Mouse (Mus musculus) MEL (cell line): ENCODE measurements around the gene Yipf4. TPM values are rescaled to one million over a fixed set of nuclear protein-coding genes. Genes with fewer than 3 reads are reported as not detected.

Source experiments
- DNase-seq: peaks from one replicate; pipeline ENCODE4 v3.0.0; 2011; ENCODE audit warnings: low read depth, low spot score
- H3K27ac ChIP-seq: 2 replicates; pipeline ENCODE4 v1.5.1; 2012; ENCODE audit warnings: low read depth, mild to moderate bottlenecking, control low read depth, low read length, moderate library complexity; ENCODE audit not compliant: control insufficient read depth
- H3K27me3 ChIP-seq, 2 experiments: fragments of 150-350 bp in 1 of 2; sonication (generic) in 1 of 2; 2 replicates each; pipeline ENCODE4 v1.6.1; 2012; ENCODE audit warnings: low read length in 2 of 2, mild to moderate bottlenecking in 2 of 2, improper control_type of control experiment in 1 of 2, moderate library complexity in 1 of 2; ENCODE audit not compliant: insufficient read depth in 2 of 2, control insufficient read depth in 1 of 2
- H3K36me3 ChIP-seq, 2 experiments: 2 replicates each; pipeline ENCODE4 v1.6.1; 2012 to 2014; ENCODE audit warnings: low read length in 2 of 2, improper control_type of control experiment in 1 of 2, inconsistent platforms in 1 of 2, mild to moderate bottlenecking in 1 of 2; ENCODE audit not compliant: insufficient read depth in 2 of 2, control insufficient read depth in 1 of 2
- H3K4me1 ChIP-seq, 2 experiments: fragments of 150-350 bp in 1 of 2; sonication (generic) in 1 of 2; 2 replicates each; pipeline ENCODE4 v1.6.1; 2012; ENCODE audit warnings: low read length in 2 of 2, improper control_type of control experiment in 1 of 2, mild to moderate bottlenecking in 1 of 2; ENCODE audit not compliant: insufficient read depth in 2 of 2, control insufficient read depth in 1 of 2
- H3K4me3 ChIP-seq, 2 experiments: fragments of 150-350 bp in 1 of 2; sonication (generic) in 1 of 2; 2 replicates each; pipeline ENCODE4 v1.5.1; 2012; ENCODE audit warnings: low read depth in 2 of 2, low read length in 2 of 2, mild to moderate bottlenecking in 2 of 2, moderate library complexity in 2 of 2, control low read depth in 1 of 2, improper control_type of control experiment in 1 of 2; ENCODE audit not compliant: control insufficient read depth in 1 of 2, insufficient read depth in 1 of 2
- H3K79me2 ChIP-seq: 2 replicates; pipeline ENCODE4 v1.6.1; 2012; ENCODE audit warnings: mild to moderate bottlenecking, low read length, moderate library complexity; ENCODE audit not compliant: control insufficient read depth, poor library complexity, insufficient read depth
- H3K9ac ChIP-seq: 2 replicates; pipeline ENCODE4 v1.6.1; 2012; ENCODE audit warnings: low read depth, mild to moderate bottlenecking, control low read depth, low read length, moderate library complexity; ENCODE audit not compliant: control insufficient read depth, poor library complexity, severe bottlenecking
- H3K9me3 ChIP-seq: fragments of 150-350 bp; sonication (generic); replicated peaks from 2 replicates; pipeline ENCODE4 v1.6.1; 2012; ENCODE audit warnings: mild to moderate bottlenecking, low read length, improper control_type of control experiment, moderate library complexity; ENCODE audit not compliant: insufficient read depth
- BHLHE40 ChIP-seq: IDR thresholded peaks from 2 replicates; pipeline ENCODE4 v1.6.1; 2012; ENCODE audit warnings: low read depth, mild to moderate bottlenecking, inconsistent platforms, low read length, improper control_type of control experiment, borderline replicate concordance
- EP300 ChIP-seq, 2 experiments: IDR thresholded peaks; 2 replicates each; pipeline ENCODE4 v1.6.1; 2011; ENCODE audit warnings: improper control_type of control experiment in 2 of 2, low read length in 2 of 2, low read depth in 1 of 2, mild to moderate bottlenecking in 1 of 2
- ETS1 ChIP-seq: IDR thresholded peaks from 2 replicates; pipeline ENCODE4 v1.6.1; 2012; ENCODE audit warnings: low read depth, mild to moderate bottlenecking, inconsistent platforms, low read length, improper control_type of control experiment, moderate library complexity
- GABPA ChIP-seq: IDR thresholded peaks from 2 replicates; pipeline ENCODE4 v1.6.1; 2012; ENCODE audit warnings: low read depth, mild to moderate bottlenecking, inconsistent platforms, low read length, improper control_type of control experiment, moderate library complexity
- GATA1 ChIP-seq: IDR thresholded peaks from 2 replicates; pipeline ENCODE4 v1.6.1; 2011; ENCODE audit warnings: low read depth, low read length, improper control_type of control experiment
- KAT2A ChIP-seq: conservative IDR thresholded peaks from 2 replicates; pipeline ENCODE4 v1.6.1; 2012; ENCODE audit warnings: low read depth, low read length, improper control_type of control experiment, inconsistent platforms
- NELFE ChIP-seq: IDR thresholded peaks from 2 replicates; pipeline ENCODE4 v1.6.1; 2011; ENCODE audit warnings: low read depth, low read length, improper control_type of control experiment
- SIN3A ChIP-seq: IDR thresholded peaks from 2 replicates; pipeline ENCODE4 v1.6.1; 2012; ENCODE audit warnings: low read length, improper control_type of control experiment, inconsistent platforms
- TAL1 ChIP-seq: IDR thresholded peaks from 2 replicates; pipeline ENCODE4 v1.6.1; 2012; ENCODE audit warnings: mild to moderate bottlenecking, inconsistent platforms, low read length, moderate library complexity, mixed read lengths
- TBP ChIP-seq: IDR thresholded peaks from 2 replicates; pipeline ENCODE4 v1.8.0; 2011; ENCODE audit warnings: low read depth, low read length, improper control_type of control experiment
- TCF12 ChIP-seq: IDR thresholded peaks from 2 replicates; pipeline ENCODE4 v1.6.1; 2014; ENCODE audit warnings: low read depth, mild to moderate bottlenecking, inconsistent platforms, low read length, improper control_type of control experiment, moderate library complexity
- UBTF ChIP-seq: IDR thresholded peaks from 2 replicates; pipeline ENCODE4 v1.6.1; 2012; ENCODE audit warnings: low read depth, mild to moderate bottlenecking, inconsistent platforms, low read length, improper control_type of control experiment, moderate library complexity, borderline replicate concordance; ENCODE audit not compliant: insufficient read depth
- ZMIZ1 ChIP-seq: IDR thresholded peaks from 2 replicates; pipeline ENCODE4 v1.6.1; 2012; ENCODE audit warnings: low read depth, mild to moderate bottlenecking, inconsistent platforms, low read length, improper control_type of control experiment, moderate library complexity
- polyA plus RNA-seq, 2 experiments: library from polyadenylated mRNA; stranded (reverse) in 1 of 2; unstranded in 1 of 2; fragments of >175 nt in 1 of 2; fragments of >200 nt in 1 of 2; gene quantifications; 2 replicates each; pipeline versions ENCODE4 v1.2.1 to v1.2.4; 2012; ENCODE audit warnings: low replicate concordance in 2 of 2, low read depth in 1 of 2; ENCODE audit not compliant: insufficient read length in 2 of 2, insufficient read depth in 1 of 2, missing spikeins in 1 of 2
- total RNA-seq: library from RNA; depleted of rRNA; stranded (reverse); fragments of 300-350 nt; gene quantifications from 2 replicates; pipeline ENCODE4 v1.2.3, GENCODE M21; 2012

The Yipf4 gene
- total and polyA plus RNA-seq, 3 experiments: 24.3 to 31.7 TPM; not detected in 1

DNA sequence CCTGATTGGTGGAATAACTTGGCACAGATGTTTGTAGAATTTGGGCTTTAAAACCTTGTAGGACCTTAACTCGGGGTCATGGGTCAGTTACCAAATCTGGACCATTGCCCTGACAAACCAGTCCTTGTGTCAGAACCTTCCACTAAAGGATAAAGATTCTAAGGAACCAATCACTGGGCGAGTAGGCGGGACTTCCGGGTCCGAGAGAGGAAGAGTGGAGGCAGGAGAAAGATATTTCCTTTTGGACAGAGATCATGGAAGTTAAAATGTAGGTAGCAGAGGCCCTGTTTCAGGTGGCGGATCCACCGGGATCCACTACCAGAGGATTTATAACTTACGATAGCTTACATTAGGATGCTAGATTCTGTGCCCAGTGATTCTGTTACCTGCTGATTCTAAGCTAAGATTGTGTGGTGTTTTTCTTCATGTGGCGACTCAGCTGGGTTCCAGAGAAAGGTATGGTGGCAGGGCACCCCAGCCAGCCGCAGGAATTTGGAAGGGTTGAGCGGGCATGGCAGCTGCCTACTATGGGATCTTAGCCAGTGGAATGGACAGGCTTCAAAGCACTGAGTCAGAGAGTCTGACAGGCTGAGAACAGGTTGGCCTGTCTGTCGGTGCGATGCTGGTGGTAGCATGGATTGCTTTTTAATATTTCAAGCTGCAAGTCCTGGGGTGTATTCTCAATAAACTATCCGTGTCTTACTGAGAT, 8.8 kb upstream of the Yipf4 start:
- Histone ChIP-seq H3K9ac (no peak overlapping the region), H3K4me1 (no peaks in the 10 kb centered on the region; a peak in 1 of 4 replicates), H3K4me3 (no peak overlapping the region), H3K27ac (no peak overlapping the region), H3K9me3 (no peaks in the 10 kb centered on the region), H3K27me3 (peaks cover 0 to 7% of the 10 kb centered on the region in 2 experiments; a peak in 3 of 4 replicates), H3K79me2 (no peaks in the 10 kb centered on the region), H3K36me3 (no peaks in the 10 kb centered on the region)
- no peak for DNase-seq
- TF ChIP-seq EP300 (IDR thresholded peaks at IDR 0.05; ENCODE audit: low read depth in 1 of 2, low read length in 2 of 2) (no peak), UBTF (no peak), KAT2A (no peak)

DNA sequence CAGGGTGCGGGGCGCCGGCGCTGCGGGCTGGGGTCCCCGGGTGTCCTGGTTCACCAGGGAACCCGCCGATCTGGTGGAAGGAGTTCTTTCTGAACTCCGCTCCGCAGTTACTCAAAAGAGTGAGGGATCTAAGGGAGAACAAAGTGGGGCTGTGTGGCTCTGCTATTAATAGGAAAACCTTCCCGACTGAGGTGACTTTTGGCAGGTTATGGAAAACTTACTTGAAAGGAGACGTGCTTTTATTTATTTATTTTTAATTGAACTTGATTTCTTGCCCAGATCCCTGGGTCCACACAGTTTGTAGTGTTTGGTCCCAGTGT, 568 bp downstream of the Yipf4 start:
- no peaks in the 10 kb centered on the region; a peak in 2 of 4 replicates for H3K4me1 ChIP-seq
- no peak for DNase-seq
- peak overlapping the region; percentile 97 to 99 for H3K4me3 ChIP-seq
- H3K9me3 ChIP-seq: no peaks in the 10 kb centered on the region
- peaks cover 6% of the 10 kb centered on the region for H3K79me2 ChIP-seq
- TF ChIP-seq TBP: no peak
- 0 out of 2 replicates have a peak, but pooled peaks have one; percentile 5 for TF ChIP-seq ZMIZ1
- peak overlapping the region; percentile 7; the same call in 1 of the 2 replicates for H3K27ac ChIP-seq
- H3K36me3 ChIP-seq: peaks cover 2 to 15% of the 10 kb centered on the region in 2 experiments; a peak in 3 of 4 replicates
- peaks cover 0 to 3% of the 10 kb centered on the region in 2 experiments; a peak in 1 of 4 replicates for H3K27me3 ChIP-seq
- H3K9ac ChIP-seq: peak overlapping the region; percentile 94

DNA sequence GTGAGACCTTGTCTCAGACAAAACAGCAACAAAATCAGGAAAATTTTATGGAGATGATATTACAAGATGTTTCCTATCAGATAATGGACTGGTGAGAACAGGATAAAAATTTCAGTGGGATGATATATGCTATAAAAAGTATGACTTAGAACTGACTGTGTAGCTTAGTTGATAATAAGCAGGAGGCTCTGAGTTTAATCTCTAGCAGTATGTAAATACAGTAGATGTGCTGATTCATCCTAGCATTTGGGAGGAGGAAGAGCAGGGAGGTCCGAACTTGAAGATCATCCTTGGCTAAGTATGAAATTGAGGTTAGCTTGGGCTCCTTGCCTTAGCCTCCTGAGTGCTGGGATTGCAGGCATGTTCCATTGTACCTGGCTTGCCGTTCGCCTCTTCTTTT, 2.3 kb downstream of the Yipf4 start:
- H3K79me2 ChIP-seq: peaks cover 6% of the 10 kb centered on the region
- peaks cover 2 to 15% of the 10 kb centered on the region in 2 experiments; a peak in 3 of 4 replicates for H3K36me3 ChIP-seq
- H3K9me3 ChIP-seq: no peaks in the 10 kb centered on the region
- H3K27me3 ChIP-seq: no peaks in the 10 kb centered on the region
- H3K9ac ChIP-seq: no peak overlapping the region
- 0 out of 2 replicates have a peak, but pooled peaks have one; percentile 41 for TF ChIP-seq GABPA
- no peak for TF ChIP-seq BHLHE40
- no peak for TF ChIP-seq TAL1
- TF ChIP-seq NELFE: no peak
- peak; percentile 33; the same call in 1 of the 2 replicates for TF ChIP-seq ETS1
- TF ChIP-seq GATA1: peak; percentile 59
- TF ChIP-seq SIN3A: peak; percentile 30; the same call in 1 of the 2 replicates
- 0 out of 2 replicates have a peak, but pooled peaks have one; percentile 37 for TF ChIP-seq TCF12
- peak; percentile 26 to 37; a peak in 2 of 4 replicates for TF ChIP-seq EP300 (IDR thresholded peaks at IDR 0.05; ENCODE audit: low read depth in 1 of 2, low read length in 2 of 2)
- TF ChIP-seq, all 39 proteins: peak for 6
- DNase-seq: peak; percentile 57
- Histone ChIP-seq H3K4me3 (no peak overlapping the region), H3K27ac (no peak overlapping the region; the same call in 1 of the 2 replicates), H3K4me1 (no peaks in the 10 kb centered on the region; a peak in 2 of 4 replicates)
